8 mouse cellular contexts compared by ENCODE assay signal in genomic region chr11:115824813-115825212, GRCm38 (mm10). TPM values are rescaled to one million over a fixed set of nuclear protein-coding genes. Genes with fewer than 3 reads are reported as not detected.
DNase-seq lines count a peak whose midpoint lies in the region; ATAC-seq and TF ChIP-seq lines count a peak whose summit lies in the region.

No protein-coding gene starts in this region.

- H3K36me3 ChIP-seq in heart, postnatal 0 days (replicated peaks; ENCODE audit: control insufficient read depth, insufficient read depth, low read length), result peaks cover 24% of the 10 kb centered on the region
- peaks cover 0 to 4% of the 10 kb centered on the region in 2 experiments; a peak in 1 of 4 replicates for H3K36me3 ChIP-seq in MEL (ENCODE audit: control insufficient read depth in 1 of 2, insufficient read depth in 2 of 2, low read length in 2 of 2)
- H3K36me3 ChIP-seq in hindbrain, embryonic 12.5 days, result peaks cover 31% of the 10 kb centered on the region

- peak overlapping the region; percentile 87 for H3K4me3 ChIP-seq in heart, postnatal 0 days (ENCODE audit: low read depth, low read length)
- peak overlapping the region; percentile 80 to 96 for H3K4me3 ChIP-seq in MEL (ENCODE audit: control insufficient read depth in 1 of 2, insufficient read depth in 1 of 2, low read depth in 2 of 2, low read length in 2 of 2)
- peak overlapping the region; percentile 57 for H3K4me3 ChIP-seq in hindbrain, embryonic 12.5 days

- H3K4me1 ChIP-seq in heart, postnatal 0 days (ENCODE audit: control insufficient read depth, insufficient read depth), result peaks cover 15% of the 10 kb centered on the region
- peaks cover 0 to 14% of the 10 kb centered on the region in 2 experiments; a peak in 3 of 4 replicates for H3K4me1 ChIP-seq in MEL (ENCODE audit: control insufficient read depth in 1 of 2, insufficient read depth in 2 of 2, low read length in 2 of 2)
- peaks cover 15% of the 10 kb centered on the region for H3K4me1 ChIP-seq in hindbrain, embryonic 12.5 days

- H3K9me3 ChIP-seq in heart, postnatal 0 days (replicated peaks; ENCODE audit: control insufficient read depth, low read length), result no peaks in the 10 kb centered on the region
- H3K9me3 ChIP-seq in MEL (replicated peaks; ENCODE audit: insufficient read depth, low read length), result no peaks in the 10 kb centered on the region
- no peaks in the 10 kb centered on the region for H3K9me3 ChIP-seq in hindbrain, embryonic 12.5 days (replicated peaks)

- H3K79me2 ChIP-seq in MEL (ENCODE audit: control insufficient read depth, insufficient read depth, low read length, poor library complexity), result peaks cover 9% of the 10 kb centered on the region

- H3K27ac ChIP-seq in heart, postnatal 0 days (ENCODE audit: low read depth), result no peak overlapping the region
- H3K27ac ChIP-seq in MEL (ENCODE audit: control insufficient read depth, low read depth, low read length), result no peak overlapping the region
- H3K27ac ChIP-seq in hindbrain, embryonic 12.5 days, result no peak overlapping the region

- H3K27me3 ChIP-seq in heart, postnatal 0 days (ENCODE audit: control insufficient read depth, insufficient read depth, low read length), result no peaks in the 10 kb centered on the region
- H3K27me3 ChIP-seq in MEL (ENCODE audit: control insufficient read depth in 1 of 2, insufficient read depth in 2 of 2, low read length in 2 of 2), result no peaks in the 10 kb centered on the region
- H3K27me3 ChIP-seq in hindbrain, embryonic 12.5 days, result peaks cover 70% of the 10 kb centered on the region

- WGBS in heart, postnatal 0 days, result 25% methylated on average over 11 of the region's 11 CpGs
- 20% methylated on average over 11 of the region's 11 CpGs for WGBS in hindbrain, embryonic 12.5 days

- TF ChIP-seq EP300 in heart, postnatal 0 days (IDR thresholded peaks at IDR 0.05; ENCODE audit: low read depth), result no peak
- TF ChIP-seq EP300 in MEL (IDR thresholded peaks at IDR 0.05; ENCODE audit: low read depth in 1 of 2, low read length in 2 of 2), result no peak

- TF ChIP-seq POLR2A in MEL (IDR thresholded peaks at IDR 0.05; ENCODE audit: control insufficient read depth in 1 of 2, insufficient read depth in 1 of 2, low read depth in 1 of 2, low read length in 2 of 2, poor library complexity in 1 of 2), result no peak

- DNase-seq in heart, postnatal 0 days (ENCODE audit: low spot score), result no peak
- DNase-seq in heart, adult 11 months, result no peak
- DNase-seq in MEL (ENCODE audit: low read depth, low spot score), result no peak
- DNase-seq in lung, postnatal 36 days, result peak; percentile 39
- no peak for DNase-seq in cerebellum, adult 11-12 months
- no peak for DNase-seq in cerebellum, adult 8-10 months
- no peak for DNase-seq in embryo, embryonic 10 days (ENCODE audit: low spot score)

- peak overlapping the region; percentile 97 for H3K4me2 ChIP-seq in heart, postnatal 0 days (ENCODE audit: low read depth, low read length)
- H3K4me2 ChIP-seq in hindbrain, embryonic 12.5 days (replicated peaks), result peak overlapping the region; percentile 78

- TF ChIP-seq RAD21 in MEL (IDR thresholded peaks at IDR 0.05; ENCODE audit: low read depth, low read length), result no peak

- no peak for TF ChIP-seq CTCF in heart, postnatal 0 days (IDR thresholded peaks at IDR 0.05; ENCODE audit: low read depth)
- TF ChIP-seq CTCF in MEL (IDR thresholded peaks at IDR 0.05 in 2 of 3, conservative IDR thresholded peaks at IDR 0.05 in 1 of 3; ENCODE audit: control insufficient read depth in 1 of 3, insufficient read depth in 1 of 3, low read depth in 2 of 3, low read length in 3 of 3, poor library complexity in 1 of 3, severe bottlenecking in 1 of 3), result no peak

- peak overlapping the region; percentile 68; the same call in 1 of the 2 replicates for H3K9ac ChIP-seq in heart, postnatal 0 days (replicated peaks; ENCODE audit: low read depth, low read length)
- peak overlapping the region; percentile 82 for H3K9ac ChIP-seq in MEL (ENCODE audit: control insufficient read depth, low read depth, low read length, poor library complexity, severe bottlenecking)
- H3K9ac ChIP-seq in hindbrain, embryonic 12.5 days, result no peak overlapping the region

- no peak for ATAC-seq in heart, postnatal 0 days (ENCODE audit: insufficient read depth, low read depth)
- ATAC-seq in hindbrain, embryonic 12.5 days (ENCODE audit: low FRiP score), result no peak

TF ChIP-seq in MEL, 35 proteins besides CTCF, POLR2A, EP300 and RAD21:
- TF ChIP-seq MYC (IDR thresholded peaks at IDR 0.05; ENCODE audit: low read depth, low read length) (no peak), ZNF384 (IDR thresholded peaks at IDR 0.05; ENCODE audit: low read depth, low read length) (no peak), TBP (IDR thresholded peaks at IDR 0.05; ENCODE audit: low read depth, low read length) (no peak), UBTF (IDR thresholded peaks at IDR 0.05; ENCODE audit: borderline replicate concordance, insufficient read depth, low read depth, low read length) (no peak), TAL1 (IDR thresholded peaks at IDR 0.05; ENCODE audit: low read length) (no peak), NELFE (IDR thresholded peaks at IDR 0.05; ENCODE audit: low read depth, low read length) (no peak), CHD2 (IDR thresholded peaks at IDR 0.05; ENCODE audit: low read length) (no peak), NRF1 (IDR thresholded peaks at IDR 0.05; ENCODE audit: insufficient read depth, low read depth, low read length, poor library complexity, severe bottlenecking) (no peak), POLR2AphosphoS2 (IDR thresholded peaks at IDR 0.05; ENCODE audit: low read length) (no peak), HCFC1 (IDR thresholded peaks at IDR 0.05; ENCODE audit: low read depth, low read length) (no peak), ZKSCAN1 (IDR thresholded peaks at IDR 0.05; ENCODE audit: low read depth, low read length) (no peak)

RNA-seq across cellular contexts. Expression of gene Llgl2, which starts 1.0 kb away (rescaled TPM):
- total RNA-seq in heart, postnatal 0 days (2014; rRNA removed; ENCODE audit: low replicate concordance), result 49.8 and 85.5 TPM in 2 replicates
- 12.7 and 14.1 TPM in 2 replicates for polyA plus RNA-seq in heart, postnatal 0 days (2015; fragmentation: Nextera tagmentation; extraction: Ambion mirVana)
- 13.7 and 15.9 TPM in 2 replicates for total RNA-seq in MEL (2012; rRNA removed)
- polyA plus RNA-seq in MEL (2012; ENCODE audit: insufficient read depth in 1 of 2, insufficient read length in 2 of 2, low read depth in 1 of 2, low replicate concordance in 2 of 2, missing spikeins in 1 of 2), result 10 to 100 TPM in 1 of 2 experiments, not detected in 1; 22.6 TPM
- polyA plus RNA-seq in hindbrain, embryonic 12.5 days (2016; fragmentation: Nextera tagmentation; extraction: Ambion mirVana), result 4.0 and 6.1 TPM in 2 replicates

RNA-seq across cellular contexts. Expression of gene Tsen54, which starts 10.3 kb away (rescaled TPM):
- 35.5 and 58.5 TPM in 2 replicates for total RNA-seq in heart, postnatal 0 days (2014; rRNA removed; ENCODE audit: low replicate concordance)
- polyA plus RNA-seq in heart, postnatal 0 days (2015; fragmentation: Nextera tagmentation; extraction: Ambion mirVana), result 14.8 and 17.7 TPM in 2 replicates
- 55.5 and 72.0 TPM in 2 replicates for total RNA-seq in MEL (2012; rRNA removed)
- 10 to 100 TPM in 1 of 2 experiments, not detected in 1; 55.8 TPM for polyA plus RNA-seq in MEL (2012; ENCODE audit: insufficient read depth in 1 of 2, insufficient read length in 2 of 2, low read depth in 1 of 2, low replicate concordance in 2 of 2, missing spikeins in 1 of 2)
- polyA plus RNA-seq in hindbrain, embryonic 12.5 days (2016; fragmentation: Nextera tagmentation; extraction: Ambion mirVana), result 27.1 and 28.8 TPM in 2 replicates

RNA-seq across cellular contexts. Expression of gene Caskin2, which starts 11.4 kb away (rescaled TPM):
- 62.1 and 107 TPM in 2 replicates for total RNA-seq in heart, postnatal 0 days (2014; rRNA removed; ENCODE audit: low replicate concordance)
- 12.6 and 14.2 TPM in 2 replicates for polyA plus RNA-seq in heart, postnatal 0 days (2015; fragmentation: Nextera tagmentation; extraction: Ambion mirVana)
- total RNA-seq in MEL (2012; rRNA removed), result 6.5 and 6.8 TPM in 2 replicates
- 10 to 100 TPM in 1 of 2 experiments, not detected in 1; 10.9 TPM for polyA plus RNA-seq in MEL (2012; ENCODE audit: insufficient read depth in 1 of 2, insufficient read length in 2 of 2, low read depth in 1 of 2, low replicate concordance in 2 of 2, missing spikeins in 1 of 2)
- polyA plus RNA-seq in hindbrain, embryonic 12.5 days (2016; fragmentation: Nextera tagmentation; extraction: Ambion mirVana), result 17.2 and 17.9 TPM in 2 replicates

RNA-seq across cellular contexts. Expression of gene Myo15b, which starts 33.4 kb away (rescaled TPM):
- total RNA-seq in heart, postnatal 0 days (2014; rRNA removed; ENCODE audit: low replicate concordance), result not detected in 2 replicates
- 0.04 and 0.11 TPM in 2 replicates for polyA plus RNA-seq in heart, postnatal 0 days (2015; fragmentation: Nextera tagmentation; extraction: Ambion mirVana)
- total RNA-seq in MEL (2012; rRNA removed), result 1.3 and 1.5 TPM in 2 replicates
- 1 to 10 TPM in 1 of 2 experiments, not detected in 1; 3.2 TPM for polyA plus RNA-seq in MEL (2012; ENCODE audit: insufficient read depth in 1 of 2, insufficient read length in 2 of 2, low read depth in 1 of 2, low replicate concordance in 2 of 2, missing spikeins in 1 of 2)
- polyA plus RNA-seq in hindbrain, embryonic 12.5 days (2016; fragmentation: Nextera tagmentation; extraction: Ambion mirVana), result 0.05 and 0.12 TPM in 2 replicates

RNA-seq across cellular contexts. Expression of gene Tmem94, which starts 59.6 kb away (rescaled TPM):
- 56.9 and 65.0 TPM in 2 replicates for total RNA-seq in heart, postnatal 0 days (2014; rRNA removed; ENCODE audit: low replicate concordance)
- polyA plus RNA-seq in heart, postnatal 0 days (2015; fragmentation: Nextera tagmentation; extraction: Ambion mirVana), result 32.5 and 34.0 TPM in 2 replicates
- total RNA-seq in MEL (2012; rRNA removed), result 23.2 and 26.2 TPM in 2 replicates
- 10 to 100 TPM; 38.9 to 64.4 TPM for polyA plus RNA-seq in MEL (2012; ENCODE audit: insufficient read depth in 1 of 2, insufficient read length in 2 of 2, low read depth in 1 of 2, low replicate concordance in 2 of 2, missing spikeins in 1 of 2)
- polyA plus RNA-seq in hindbrain, embryonic 12.5 days (2016; fragmentation: Nextera tagmentation; extraction: Ambion mirVana), result 41.6 and 42.1 TPM in 2 replicates
